Mouse (Mus musculus): Measurements from ENCODE around the gene Arhgap24. TPM values are rescaled to one million over a fixed set of nuclear protein-coding genes. Genes with fewer than 3 reads are reported as not detected.
A peak's percentile ranks its signal among the peaks of the same experiment; 100 is the strongest.

Arhgap24 gene
- total RNA-seq, 2 experiments from 2014 or later: 15.7 to 23.6 TPM

DNA sequence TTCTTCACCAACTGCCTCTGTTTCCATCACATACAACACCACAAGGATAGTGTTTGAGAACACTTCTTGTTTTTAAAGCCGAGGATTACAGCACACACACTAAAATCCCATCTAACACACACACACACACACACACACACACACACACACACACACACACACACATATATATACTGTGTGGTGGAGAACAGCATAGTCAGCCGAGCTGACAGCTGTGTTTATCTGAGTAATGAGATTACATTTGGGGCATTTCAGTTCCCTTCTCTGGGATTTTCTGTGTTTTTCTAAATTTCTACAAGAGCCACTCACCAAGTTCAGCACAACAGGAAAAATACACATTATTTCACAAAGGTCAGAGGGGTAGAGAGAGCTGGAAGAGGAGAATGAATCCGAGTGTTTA is 96.5 kb downstream of the Arhgap24 start:
- no peak for DNase-seq (ENCODE audit: low spot score)

DNA sequence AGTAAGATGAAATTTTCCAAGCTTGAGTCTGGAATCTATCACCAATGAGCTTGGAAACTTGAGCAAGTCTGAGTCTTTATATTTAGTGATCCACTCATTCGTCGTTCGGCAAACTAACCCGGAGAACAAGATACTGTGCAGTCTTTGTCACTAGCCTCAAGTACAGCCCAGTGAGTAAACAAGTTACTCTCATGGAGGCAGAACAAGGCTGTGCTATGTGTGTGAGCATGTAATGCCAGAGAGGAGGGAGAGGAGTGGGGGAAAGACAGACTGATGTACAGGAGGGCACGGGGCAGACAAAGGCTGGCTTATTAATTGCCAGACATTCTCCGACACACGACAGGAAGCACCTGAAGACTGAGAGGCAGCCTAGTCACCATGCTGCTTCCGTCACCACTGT is 97.2 kb downstream of the Arhgap24 start:
- DNase-seq (ENCODE audit: low spot score): no peak

DNA sequence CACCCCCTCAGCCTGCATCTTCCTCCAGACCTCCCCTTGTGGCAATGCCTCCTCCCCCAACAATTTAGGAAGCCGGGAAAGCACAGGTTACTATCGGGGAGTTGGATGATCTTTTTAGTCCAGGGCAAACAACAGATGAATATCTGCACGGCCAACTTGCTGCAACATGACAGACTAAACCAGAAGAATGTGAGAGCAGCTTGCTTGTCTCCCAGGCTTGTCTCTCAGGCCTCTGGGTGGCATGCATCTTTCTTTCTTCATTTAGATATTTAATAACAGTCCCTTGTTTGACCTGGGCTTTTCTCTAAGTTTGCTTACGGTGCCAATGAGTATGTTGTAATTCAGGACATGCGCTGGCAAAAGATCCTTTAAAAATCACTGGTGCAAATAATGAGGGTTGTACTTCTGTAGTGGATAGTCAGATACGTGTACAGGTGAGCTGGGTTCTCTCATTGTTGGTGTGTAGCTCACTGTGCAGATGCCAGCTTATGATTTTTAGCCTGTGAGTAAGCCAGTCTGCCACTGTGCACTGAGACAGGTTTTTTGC is 101.7 kb downstream of the Arhgap24 start:
- DNase-seq (ENCODE audit: low spot score): no peak

DNA sequence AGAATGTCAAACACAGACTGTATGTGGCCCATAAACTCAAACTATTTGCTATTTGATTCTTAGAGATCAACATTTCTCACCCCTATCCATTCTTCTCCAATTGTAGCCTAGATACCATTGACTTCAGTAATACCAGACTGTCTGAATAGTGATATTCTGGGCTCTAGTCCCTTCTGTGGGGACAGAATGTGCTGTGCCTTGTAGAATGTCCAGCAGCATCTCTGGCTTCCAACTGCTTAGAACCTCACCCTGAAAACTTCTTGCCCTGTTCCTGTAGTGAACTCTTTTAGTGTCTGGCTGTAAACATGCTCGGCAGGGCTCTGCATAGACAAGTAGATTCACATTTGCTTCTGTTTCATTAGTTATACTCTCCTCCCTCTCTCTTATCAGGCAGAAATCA is 110.2 kb downstream of the Arhgap24 start:
- DNase-seq (ENCODE audit: low spot score): peak; percentile 30

GRCm38 (mm10) chr5:102593058-102593457 is 111.9 kb downstream of the Arhgap24 start:
- no peak for DNase-seq (ENCODE audit: low spot score)

GRCm38 (mm10) chr5:102599102-102599501 is 117.9 kb downstream of the Arhgap24 start:
- no peak for DNase-seq (ENCODE audit: low spot score)

DNA sequence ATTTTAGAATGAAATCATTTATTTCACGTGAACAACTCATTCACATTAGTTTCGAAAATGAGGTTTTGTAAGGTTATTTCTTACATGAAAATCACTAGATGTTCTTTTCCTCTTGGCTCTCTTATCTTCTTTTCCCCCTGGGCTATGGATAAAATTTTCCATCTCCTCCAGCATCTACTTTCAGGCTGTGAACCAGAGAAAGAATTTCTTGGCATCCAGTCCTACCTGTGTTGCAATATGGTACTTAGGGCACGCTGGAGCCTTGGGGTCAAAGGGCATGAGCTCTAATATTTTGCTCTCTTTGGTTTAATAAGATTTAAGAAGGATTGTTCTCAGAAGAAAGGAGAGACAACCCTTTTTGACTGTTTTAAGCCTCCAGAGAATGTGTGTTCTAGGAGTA is 132.4 kb downstream of the Arhgap24 start:
- DNase-seq (ENCODE audit: low spot score): peak; percentile 81

GRCm38 (mm10) chr5:102614081-102614480 is 132.9 kb downstream of the Arhgap24 start:
- no peak for DNase-seq (ENCODE audit: low spot score)

DNA sequence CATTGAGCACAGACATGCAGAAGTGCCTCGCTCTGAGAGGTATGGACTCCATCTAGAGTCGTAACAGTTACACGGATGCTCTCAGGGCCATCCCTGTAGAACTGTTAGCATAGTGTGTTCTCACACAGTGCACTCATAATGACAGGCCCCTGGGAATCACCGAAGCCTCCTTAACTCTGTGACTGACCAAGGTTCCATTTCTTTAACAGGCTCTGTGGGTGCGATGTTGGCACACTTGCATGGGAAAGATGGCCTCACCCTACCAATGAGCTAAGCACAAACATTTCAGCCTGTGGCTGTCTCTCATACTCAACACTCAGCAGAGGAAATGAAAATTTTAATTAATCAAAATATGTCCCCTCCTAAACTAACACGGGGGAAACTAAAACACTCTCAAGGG is 134.1 kb downstream of the Arhgap24 start:
- no peak for DNase-seq (ENCODE audit: low spot score)

- DNase-seq (ENCODE audit: low spot score): no peak
Observed at GRCm38 (mm10) chr5:102621036-102621435, 139.8 kb downstream of the Arhgap24 start.

GRCm38 (mm10) chr5:102623807-102624435 is 142.7 kb downstream of the Arhgap24 start:
- DNase-seq (ENCODE audit: low spot score): peak; percentile 47

DNA sequence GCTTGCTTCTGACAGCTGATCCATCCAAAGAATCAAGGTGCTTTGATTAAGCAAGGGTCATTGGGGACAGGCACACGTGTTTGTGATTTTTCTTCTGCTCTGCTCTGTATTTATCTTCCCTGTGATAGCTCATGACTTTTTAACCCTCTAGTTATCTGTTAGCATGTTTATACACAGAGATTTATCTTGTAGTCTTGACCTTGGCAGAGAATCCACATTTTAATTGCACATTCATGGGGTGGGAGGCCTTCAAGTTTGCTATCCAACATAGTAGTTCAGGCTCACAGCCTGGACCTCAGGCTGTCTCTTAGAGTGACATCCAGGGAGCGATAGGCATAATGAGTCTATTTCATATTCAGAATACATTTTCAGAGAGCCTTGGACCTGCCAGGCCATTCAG is 145.5 kb downstream of the Arhgap24 start:
- DNase-seq (ENCODE audit: low spot score): no peak

DNA sequence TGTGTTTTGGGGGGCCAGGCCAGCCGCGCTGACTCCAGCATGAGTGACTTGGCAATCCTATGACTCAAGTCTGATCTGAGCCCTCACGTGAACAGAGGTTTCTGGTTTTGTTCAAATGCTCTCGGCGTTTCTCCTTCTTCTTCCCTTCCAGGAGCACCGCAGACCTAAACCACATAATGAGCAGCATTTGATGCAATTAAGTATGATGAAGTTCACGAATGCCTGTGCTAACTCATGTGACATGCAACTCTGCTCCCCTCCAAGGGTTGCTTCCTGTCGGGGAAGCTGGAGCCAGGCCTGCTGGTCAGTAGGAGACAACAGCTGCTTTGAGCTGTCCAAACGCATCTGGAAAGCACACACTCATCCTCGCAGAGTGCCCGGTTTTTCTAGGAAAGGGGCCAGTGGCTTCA is 148.2 kb downstream of the Arhgap24 start:
- DNase-seq (ENCODE audit: low spot score): peak; percentile 44

- DNase-seq (ENCODE audit: low spot score): no peak
Observed at GRCm38 (mm10) chr5:102635591-102635990, 154.4 kb downstream of the Arhgap24 start.

GRCm38 (mm10) chr5:102639782-102640559 is 158.8 kb downstream of the Arhgap24 start:
- DNase-seq (ENCODE audit: low spot score): no peak

DNA sequence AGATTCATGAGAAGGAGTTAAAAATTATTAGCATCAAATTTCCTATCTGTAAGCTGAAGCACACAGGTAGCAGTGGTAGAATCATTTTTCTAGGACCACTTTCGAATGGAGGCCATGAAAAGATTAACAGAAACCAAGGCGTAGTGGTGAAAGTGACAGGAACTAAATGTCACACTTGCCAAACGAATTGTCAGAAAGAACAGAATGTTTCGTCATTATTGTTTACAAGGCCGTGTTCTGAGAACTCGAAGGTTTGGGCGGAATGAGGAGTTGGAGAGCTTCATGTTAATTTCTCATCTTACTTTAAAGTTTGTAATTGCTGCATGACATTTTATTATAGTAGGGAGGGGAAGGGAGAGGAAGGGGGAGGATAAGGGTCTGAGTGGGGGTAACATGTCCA is 162.2 kb downstream of the Arhgap24 start:
- DNase-seq (ENCODE audit: low spot score): no peak

GRCm38 (mm10) chr5:102643820-102644219 is 162.6 kb downstream of the Arhgap24 start:
- no peak for DNase-seq (ENCODE audit: low spot score)

GRCm38 (mm10) chr5:102659061-102659460 is 177.9 kb downstream of the Arhgap24 start:
- no peak for DNase-seq (ENCODE audit: low spot score)

GRCm38 (mm10) chr5:102664988-102665726 is 184.0 kb downstream of the Arhgap24 start:
- peak; percentile 24 for DNase-seq (ENCODE audit: low spot score)

DNA sequence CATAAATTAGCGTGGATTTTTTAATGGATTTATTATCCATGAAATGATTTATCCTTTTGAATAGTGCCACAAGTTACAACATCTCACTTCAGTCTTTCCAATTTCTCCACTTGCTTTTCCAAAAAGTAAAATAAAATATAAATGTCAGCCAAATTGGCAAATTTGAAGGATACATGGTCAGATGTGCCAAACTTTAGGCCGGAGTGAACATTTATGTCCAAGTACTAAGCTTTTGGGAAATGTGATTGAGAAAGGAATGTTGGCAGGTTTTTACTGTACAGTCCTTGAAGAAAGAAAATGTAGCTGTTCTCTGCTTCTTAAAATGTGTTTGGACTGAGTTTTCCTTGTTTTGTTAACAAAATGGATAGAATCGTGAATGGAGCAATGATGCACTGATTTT is 185.7 kb downstream of the Arhgap24 start:
- DNase-seq (ENCODE audit: low spot score): peak; percentile 41

- peak; percentile 13 for DNase-seq (ENCODE audit: low spot score)
Observed at GRCm38 (mm10) chr5:102667754-102668575, 186.8 kb downstream of the Arhgap24 start.

Measured in gastrocnemius, adult 18-20 months (tissue).